Mouse (Mus musculus): ENCODE results near the gene Esf1.

GRCm38 (mm10) chr2:140084245-140084644, 86.1 kb downstream of the Esf1 start:
- TF ChIP-seq CTCF (IDR thresholded peaks at IDR 0.05; ENCODE audit: extremely low read depth, insufficient read length, insufficient replicate concordance, low read depth, low read length) (no peak), POLR2A (IDR thresholded peaks at IDR 0.05; ENCODE audit: low read depth, low read length) (no peak)

All from small intestine, adult 2 months (tissue).